Mouse (Mus musculus): Measurements from ENCODE around the gene Nckap1l. TPM values are rescaled to one million over a fixed set of nuclear protein-coding genes. Genes with fewer than 3 reads are reported as not detected.
"Not testable (repeated sequence)": the region's sequence is repeated elsewhere in the genome, so short reads cannot be mapped to it uniquely, and the experiment has no call there.

Gene Nckap1l
- polyA plus RNA-seq (2015; fragmentation: Nextera tagmentation; extraction: Ambion mirVana), result 2.2 and 2.6 TPM in 2 replicates

GRCm38 (mm10) chr15:103453551-103454218 lies at the start of gene Nckap1l:
Gene Nckap1l (plus strand): TSS chr15:103453794.
- H3K27me3 ChIP-seq, result no peaks in the 10 kb centered on the region
- no peaks in the 10 kb centered on the region for H3K36me3 ChIP-seq
- no peak within 1 kb of the TSS for H3K4me2 ChIP-seq
- H3K4me3 ChIP-seq, result no peak within 1 kb of the TSS
- no peaks in the 10 kb centered on the region for H3K9me3 ChIP-seq
- 87% methylated on average over 13 of the region's 13 CpGs for WGBS
- H3K4me1 ChIP-seq (replicated peaks), result no peaks in the 10 kb centered on the region
- no peak for ATAC-seq (ENCODE audit: low read depth)
- H3K9ac ChIP-seq, result no peak within 1 kb of the TSS
- H3K27ac ChIP-seq (replicated peaks), result no peak within 1 kb of the TSS

GRCm38 (mm10) chr15:103405586-103405985 lies 48.0 kb upstream of the Nckap1l start:
- H3K36me3 ChIP-seq; H3K9ac ChIP-seq; H3K9me3 ChIP-seq; ATAC-seq (ENCODE audit: low read depth); H3K4me1 ChIP-seq (replicated peaks); H3K27me3 ChIP-seq; H3K4me3 ChIP-seq; H3K27ac ChIP-seq (replicated peaks); H3K4me2 ChIP-seq: not testable (repeated sequence)
- 87% methylated on average over 2 of the region's 3 CpGs for WGBS

- 34% methylated on average over 2 of the region's 2 CpGs for WGBS
- Histone ChIP-seq H3K9me3 (no peaks in the 10 kb centered on the region), H3K36me3 (no peaks in the 10 kb centered on the region), H3K4me1 (replicated peaks) (no peaks in the 10 kb centered on the region), H3K27ac (replicated peaks) (no peak overlapping the region), H3K9ac (no peak overlapping the region), H3K4me3 (no peak overlapping the region), H3K4me2 (no peak overlapping the region), H3K27me3 (no peaks in the 10 kb centered on the region)
- no peak for ATAC-seq (ENCODE audit: low read depth)
Measured at GRCm38 (mm10) chr15:103427017-103427416, 26.6 kb upstream of the Nckap1l start.

GRCm38 (mm10) chr15:103430241-103430640 lies 23.4 kb upstream of the Nckap1l start, which contains the start of gene Gtsf1:
Gene Gtsf1 (minus strand): TSS chr15:103430470.
- no peak for ATAC-seq (ENCODE audit: low read depth)
- WGBS, result 93% methylated on average over 16 of the region's 16 CpGs
- Histone ChIP-seq H3K36me3 (no peaks in the 10 kb centered on the region), H3K4me3 (no peak within 1 kb of the TSS), H3K4me2 (no peak within 1 kb of the TSS), H3K4me1 (replicated peaks) (no peaks in the 10 kb centered on the region), H3K9ac (no peak within 1 kb of the TSS), H3K27ac (replicated peaks) (no peak within 1 kb of the TSS), H3K27me3 (no peaks in the 10 kb centered on the region), H3K9me3 (no peaks in the 10 kb centered on the region)

GRCm38 (mm10) chr15:103445966-103446365 lies 7.6 kb upstream of the Nckap1l start:
- not testable (repeated sequence) for H3K4me1 ChIP-seq (replicated peaks); H3K4me2 ChIP-seq; ATAC-seq (ENCODE audit: low read depth); H3K27ac ChIP-seq (replicated peaks); H3K9me3 ChIP-seq; H3K9ac ChIP-seq; H3K4me3 ChIP-seq; H3K36me3 ChIP-seq; H3K27me3 ChIP-seq
- WGBS, result 88% methylated on average over 4 of the region's 4 CpGs

- WGBS, result 24% methylated on average over 3 of the region's 3 CpGs
- Histone ChIP-seq H3K9me3 (no peaks in the 10 kb centered on the region), H3K27me3 (no peaks in the 10 kb centered on the region), H3K9ac (no peak within 1 kb of the TSS), H3K4me1 (replicated peaks) (no peaks in the 10 kb centered on the region), H3K4me2 (no peak within 1 kb of the TSS), H3K36me3 (no peaks in the 10 kb centered on the region), H3K27ac (replicated peaks) (no peak within 1 kb of the TSS), H3K4me3 (no peak within 1 kb of the TSS)
- ATAC-seq (ENCODE audit: low read depth), result no peak
Measured at GRCm38 (mm10) chr15:103448369-103448768, 5.2 kb upstream of the Nckap1l start, which contains the start of gene Gtsf2. Gene Gtsf2 (minus strand): TSS chr15:103448469.

- no peaks in the 10 kb centered on the region for H3K9me3 ChIP-seq
- 88% methylated on average over 6 of the region's 6 CpGs for WGBS
- no peak for ATAC-seq (ENCODE audit: low read depth)
- H3K4me1 ChIP-seq (replicated peaks), result no peaks in the 10 kb centered on the region
- no peak overlapping the region for H3K4me3 ChIP-seq
- no peak overlapping the region for H3K4me2 ChIP-seq
- no peaks in the 10 kb centered on the region for H3K36me3 ChIP-seq
- H3K9ac ChIP-seq, result no peak overlapping the region
- H3K27ac ChIP-seq (replicated peaks), result no peak overlapping the region
- no peaks in the 10 kb centered on the region for H3K27me3 ChIP-seq
Measured at GRCm38 (mm10) chr15:103454449-103454848, 855 bp downstream of the Nckap1l start.

- H3K4me1 ChIP-seq (replicated peaks), result no peaks in the 10 kb centered on the region
- H3K27me3 ChIP-seq, result no peaks in the 10 kb centered on the region
- ATAC-seq (ENCODE audit: low read depth), result no peak
- H3K4me3 ChIP-seq, result no peak overlapping the region
- no peak overlapping the region for H3K27ac ChIP-seq (replicated peaks)
- no peaks in the 10 kb centered on the region for H3K36me3 ChIP-seq
- H3K9ac ChIP-seq, result no peak overlapping the region
- H3K4me2 ChIP-seq, result no peak overlapping the region
- no peaks in the 10 kb centered on the region for H3K9me3 ChIP-seq
- WGBS, result 80% methylated on average over 7 of the region's 7 CpGs
Measured at GRCm38 (mm10) chr15:103462539-103463261, 9.1 kb downstream of the Nckap1l start.

GRCm38 (mm10) chr15:103471488-103472194 lies 18.0 kb downstream of the Nckap1l start:
- 87% methylated on average over 7 of the region's 7 CpGs for WGBS
- no peak overlapping the region for H3K4me3 ChIP-seq
- no peak for ATAC-seq (ENCODE audit: low read depth)

GRCm38 (mm10) chr15:103472265-103472664 lies 18.7 kb downstream of the Nckap1l start:
- no peaks in the 10 kb centered on the region for H3K4me1 ChIP-seq (replicated peaks)
- H3K4me2 ChIP-seq, result no peak overlapping the region
- WGBS, result 83% methylated on average over 3 of the region's 3 CpGs
- H3K9ac ChIP-seq, result no peak overlapping the region
- H3K36me3 ChIP-seq, result no peaks in the 10 kb centered on the region
- no peak overlapping the region for H3K27ac ChIP-seq (replicated peaks)
- H3K27me3 ChIP-seq, result no peaks in the 10 kb centered on the region
- ATAC-seq (ENCODE audit: low read depth), result no peak
- no peaks in the 10 kb centered on the region for H3K9me3 ChIP-seq
- no peak overlapping the region for H3K4me3 ChIP-seq

More at GRCm38 (mm10) chr15:103471488-103472194, 18.0 kb downstream of the Nckap1l start:
- Histone ChIP-seq H3K9me3 (no peaks in the 10 kb centered on the region), H3K36me3 (no peaks in the 10 kb centered on the region), H3K9ac (no peak overlapping the region), H3K27me3 (no peaks in the 10 kb centered on the region), H3K4me2 (no peak overlapping the region), H3K4me1 (replicated peaks) (no peaks in the 10 kb centered on the region), H3K27ac (replicated peaks) (no peak overlapping the region)

- H3K4me3 ChIP-seq, result no peak overlapping the region
- no peak overlapping the region for H3K27ac ChIP-seq (replicated peaks)
- H3K4me2 ChIP-seq, result no peak overlapping the region
- H3K4me1 ChIP-seq (replicated peaks), result no peaks in the 10 kb centered on the region
- 85% methylated on average over 7 of the region's 7 CpGs for WGBS
- no peaks in the 10 kb centered on the region for H3K36me3 ChIP-seq
- no peaks in the 10 kb centered on the region for H3K9me3 ChIP-seq
- H3K9ac ChIP-seq, result no peak overlapping the region
- no peak for ATAC-seq (ENCODE audit: low read depth)
- no peaks in the 10 kb centered on the region for H3K27me3 ChIP-seq
Measured at GRCm38 (mm10) chr15:103473182-103473581, 19.6 kb downstream of the Nckap1l start.

GRCm38 (mm10) chr15:103473769-103474168 lies 20.2 kb downstream of the Nckap1l start:
- ATAC-seq (ENCODE audit: low read depth), result no peak
- Histone ChIP-seq H3K9ac (no peak overlapping the region), H3K9me3 (no peaks in the 10 kb centered on the region), H3K4me2 (no peak overlapping the region), H3K4me1 (replicated peaks) (no peaks in the 10 kb centered on the region), H3K36me3 (no peaks in the 10 kb centered on the region), H3K4me3 (no peak overlapping the region), H3K27ac (replicated peaks) (no peak overlapping the region), H3K27me3 (no peaks in the 10 kb centered on the region)
- 92% methylated on average over 5 of the region's 5 CpGs for WGBS

All from neural tube, embryonic 13.5 days (tissue).